Mouse (Mus musculus): ENCODE results near the gene Gm28998. TPM values are rescaled to one million over a fixed set of nuclear protein-coding genes. Genes with fewer than 3 reads are reported as not detected.
"Not testable (repeated sequence)": the region's sequence is repeated elsewhere in the genome, so short reads cannot be mapped to it uniquely, and the experiment has no call there.

Gm28998 gene
- total RNA-seq (2014; rRNA removed) (not detected in 2 replicates), polyA plus RNA-seq (2015; fragmentation: Nextera tagmentation; extraction: Ambion mirVana) (not detected in 2 replicates)

GRCm38 (mm10) chrY:7253487-7253886 is at the start of gene Gm28998:
Gene Gm28998, plus strand, starts transcription at chrY:7253787.
- H3K4me2 ChIP-seq (ENCODE audit: low read depth, low read length); H3K27me3 ChIP-seq (ENCODE audit: insufficient read depth, low read length); H3K27ac ChIP-seq; DNase-seq (ENCODE audit: low spot score); H3K36me3 ChIP-seq (ENCODE audit: insufficient read depth, low read length); ATAC-seq; H3K4me3 ChIP-seq (ENCODE audit: low read length); H3K9ac ChIP-seq (replicated peaks; ENCODE audit: low read length); H3K4me1 ChIP-seq (ENCODE audit: insufficient read depth, low read length); H3K9me3 ChIP-seq (ENCODE audit: low read length): not testable (repeated sequence)
- no CpG with 5 or more reads among the region's 8 CpGs for WGBS

Other genes with a start within 250 kb of the Gm28998 start
- not detected in 2 replicates for gene Gm21244, start 84.5 kb upstream of the Gm28998 start, total RNA-seq (2014; rRNA removed)
- not detected in 2 replicates for gene Gm21244, start 84.5 kb upstream of the Gm28998 start, polyA plus RNA-seq (2015; fragmentation: Nextera tagmentation; extraction: Ambion mirVana)
- not detected in 2 replicates for gene Gm21788, start 151.2 kb downstream of the Gm28998 start, total RNA-seq (2014; rRNA removed)
- not detected in 2 replicates for gene Gm21788, start 151.2 kb downstream of the Gm28998 start, polyA plus RNA-seq (2015; fragmentation: Nextera tagmentation; extraction: Ambion mirVana)

All from hindbrain, postnatal 0 days (tissue).